Mouse (Mus musculus) lung, postnatal 0 days (tissue): ENCODE data around the gene Nav1.

ENCODE experiments used
- CTCF ChIP-seq: IDR thresholded peaks from 2 replicates; pipeline ENCODE4 v1.5.1; 2016; ENCODE audit warnings: antibody characterized with exemption, mild to moderate bottlenecking
- EP300 ChIP-seq: IDR thresholded peaks from 2 replicates; pipeline ENCODE4 v1.6.1; 2016; ENCODE audit warnings: antibody characterized with exemption, mild to moderate bottlenecking, control low read depth

DNA sequence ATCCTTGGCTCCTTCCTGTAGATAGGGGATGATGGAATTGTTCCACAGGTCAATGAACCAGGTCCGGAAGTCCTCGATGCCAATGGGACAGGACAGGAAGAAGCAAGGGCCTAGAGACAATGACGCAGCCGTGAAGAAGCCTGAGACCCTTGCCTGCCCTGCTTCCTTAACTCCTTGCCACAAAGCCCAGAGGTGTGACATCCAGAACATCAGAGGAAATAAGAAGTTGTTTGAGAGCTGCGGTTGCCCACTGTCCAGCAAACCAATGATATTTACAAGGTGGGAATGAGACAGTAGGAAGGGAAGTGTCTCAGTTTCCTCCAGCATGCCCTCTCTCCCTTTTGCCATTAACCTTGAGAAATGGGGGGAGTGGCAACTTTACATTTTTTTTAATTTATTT lies 158.2 kb downstream of the Nav1 start:
- TF ChIP-seq EP300: no peak
- no peak for TF ChIP-seq CTCF
